Mouse (Mus musculus) retina, postnatal 1 day (tissue): ENCODE measurements around the gene Akap1.
"Not testable (repeated sequence)": the region's sequence is repeated elsewhere in the genome, so short reads cannot be mapped to it uniquely, and the experiment has no call there.

Experiments used
- DNase-seq: peaks from one replicate; pipeline ENCODE4 v3.0.0-alpha.2; 2012

Akap1 gene

DNA sequence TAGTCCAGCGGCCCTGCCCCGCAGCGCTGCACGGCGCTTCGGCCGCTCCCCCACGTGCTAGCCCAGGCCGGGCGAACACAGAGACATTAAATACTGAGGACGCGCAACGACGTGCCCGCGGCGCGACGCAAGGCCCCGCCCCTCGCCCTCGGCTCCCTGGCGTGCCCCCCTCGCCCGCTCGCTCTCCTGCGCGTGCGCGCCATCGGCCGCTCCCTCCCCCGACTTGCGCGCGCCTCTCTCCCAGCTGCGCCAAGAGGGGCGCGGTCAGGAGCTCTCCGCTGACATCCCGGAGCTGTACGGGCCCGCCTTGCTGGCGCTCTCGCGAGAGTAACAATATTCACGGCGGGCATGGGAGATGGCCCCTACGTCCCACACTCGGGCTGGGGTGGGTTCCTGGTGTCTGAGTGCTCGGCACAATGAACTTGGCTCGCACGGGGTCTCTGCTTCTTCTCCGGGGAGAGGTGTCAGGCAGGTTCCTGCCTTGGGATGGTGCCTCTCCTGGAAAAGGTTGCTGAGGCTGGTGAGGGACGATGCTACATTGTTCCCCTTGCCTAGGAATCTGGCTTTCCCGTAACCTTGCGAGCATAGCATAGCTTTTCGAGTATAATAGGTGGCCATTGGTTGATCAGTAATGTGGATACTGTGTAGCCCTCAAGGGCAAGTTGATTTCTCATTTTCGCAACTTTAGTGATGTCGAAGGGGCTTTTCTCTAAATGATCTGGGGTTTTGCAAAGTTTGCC lies at the start of gene Akap1:
Akap1 (minus strand) TSS at position 129 of the 740 bp plus-strand sequence.
- DNase-seq, result peak; percentile 98

GRCm38 (mm10) chr11:88909388-88910036 lies 45.1 kb upstream of the Akap1 start:
- no peak for DNase-seq

DNA sequence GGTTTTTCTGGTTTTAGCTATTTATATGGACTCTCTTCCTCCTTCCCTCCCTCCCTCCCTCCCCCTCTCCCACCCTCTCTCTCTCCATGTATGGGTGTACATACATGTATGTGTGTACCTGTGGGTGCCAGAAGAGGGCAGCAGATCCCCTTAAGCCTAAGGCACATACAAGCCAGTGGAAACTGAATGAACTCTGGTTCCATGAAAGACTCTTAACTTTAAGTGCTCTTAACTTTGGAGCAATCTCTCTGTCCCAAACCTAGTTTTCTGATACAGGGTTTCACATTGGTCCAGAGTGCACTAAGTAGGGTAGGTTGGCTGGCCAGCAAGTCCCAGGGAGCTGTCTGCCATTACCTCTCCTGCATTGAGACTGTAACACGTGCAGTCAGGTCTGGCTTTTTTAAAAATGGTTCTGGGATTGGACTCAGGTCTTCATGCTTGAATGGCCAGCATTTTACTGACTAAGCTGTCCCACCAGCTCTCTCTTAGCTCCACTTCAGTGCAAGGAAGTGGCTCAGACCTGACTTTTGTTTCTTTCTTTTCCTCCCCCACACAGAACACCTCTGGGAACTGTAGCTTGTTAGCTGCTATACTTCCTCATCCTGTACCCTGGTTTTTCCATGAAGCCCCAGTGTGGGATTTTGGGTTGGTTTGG lies 44.3 kb upstream of the Akap1 start:
- DNase-seq, result peak; percentile 74

DNA sequence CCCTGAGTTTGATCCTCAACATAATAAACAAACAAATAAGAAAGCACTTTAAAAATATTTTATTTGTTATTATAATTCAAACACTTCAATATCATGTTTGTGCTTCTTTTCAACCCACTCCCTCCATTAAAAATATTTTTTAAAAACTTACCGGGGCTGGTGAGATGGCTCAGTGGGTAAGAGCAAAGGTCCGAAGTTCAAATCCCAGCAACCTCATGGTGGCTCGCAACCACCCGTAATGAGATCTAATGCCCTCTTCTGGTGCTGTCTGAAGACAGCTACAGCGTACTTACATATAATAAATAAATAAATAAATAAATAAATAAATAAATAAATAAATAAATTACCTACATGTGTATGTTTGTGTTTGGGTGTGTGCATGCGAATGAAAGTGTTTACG lies 43.5 kb upstream of the Akap1 start:
- DNase-seq, result no peak

DNA sequence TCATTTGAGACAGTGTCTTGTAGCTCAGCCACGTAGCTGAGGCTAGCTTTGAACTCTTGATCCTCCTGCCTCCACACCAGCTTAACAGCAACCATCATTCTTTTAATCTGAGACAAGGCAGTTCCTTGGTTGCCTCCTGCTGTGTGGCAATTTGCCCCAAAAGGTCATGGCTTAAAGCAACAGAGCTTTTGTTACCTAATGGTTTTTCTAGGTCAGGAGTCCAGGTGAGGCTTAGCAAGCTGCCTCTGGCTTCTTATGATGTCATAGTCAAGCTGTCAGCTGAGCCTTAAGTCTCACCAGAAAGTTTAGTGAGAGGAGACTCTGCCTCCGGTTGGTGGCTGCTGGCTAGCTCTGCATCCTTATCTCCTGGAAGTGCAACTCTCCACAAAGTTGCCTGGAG lies 41.2 kb upstream of the Akap1 start:
- peak; percentile 14 for DNase-seq

GRCm38 (mm10) chr11:88904080-88904479 lies 39.7 kb upstream of the Akap1 start:
- no peak for DNase-seq

- DNase-seq, result no peak
Observed at GRCm38 (mm10) chr11:88902762-88903161, 38.4 kb upstream of the Akap1 start.

DNA sequence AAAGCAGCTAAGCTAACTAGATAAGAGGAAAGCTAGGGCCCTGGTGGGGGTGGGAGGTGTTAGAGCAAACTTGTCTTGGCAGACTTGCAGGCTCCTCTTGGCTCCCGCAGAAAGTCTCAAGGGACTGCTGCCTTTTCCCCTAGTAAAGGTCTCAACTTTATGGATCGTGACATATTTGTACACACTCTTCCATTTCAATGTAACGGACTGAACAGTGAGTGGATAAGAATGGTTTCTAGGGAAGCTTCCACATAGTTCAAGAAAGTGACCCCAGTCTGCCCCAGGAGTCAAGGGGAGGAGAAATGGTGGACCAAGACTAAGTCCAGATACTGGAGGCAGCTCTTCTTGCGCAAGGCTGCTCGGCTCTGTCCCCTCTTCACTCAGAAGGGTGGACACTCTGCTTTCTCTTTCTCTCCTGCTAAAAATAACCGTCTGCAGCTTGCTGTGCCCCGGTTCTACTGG lies 37.0 kb upstream of the Akap1 start:
- DNase-seq, result no peak

DNA sequence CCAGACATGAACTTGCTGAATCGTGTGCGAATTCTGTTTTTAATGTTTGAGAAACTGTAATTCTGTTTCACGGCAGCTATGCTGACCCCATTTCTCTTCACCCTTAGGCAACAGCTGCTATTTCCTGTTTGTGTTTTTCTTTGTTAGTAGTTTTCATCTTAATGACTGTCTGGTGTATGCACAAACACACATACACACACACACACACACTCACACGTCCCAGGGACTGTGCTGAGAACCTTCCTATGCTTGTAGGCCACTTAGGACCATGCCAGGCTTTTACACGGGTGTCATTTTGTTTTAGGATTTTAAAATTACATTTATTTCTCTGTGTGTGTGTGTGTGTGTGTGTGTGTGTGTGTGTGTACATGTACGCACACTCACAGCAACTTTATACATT lies 35.2 kb upstream of the Akap1 start:
- DNase-seq, result no peak

GRCm38 (mm10) chr11:88898380-88898763 lies 34.0 kb upstream of the Akap1 start:
- no peak for DNase-seq

GRCm38 (mm10) chr11:88897624-88898379 lies 33.4 kb upstream of the Akap1 start:
- DNase-seq, result no peak

GRCm38 (mm10) chr11:88895800-88896232 lies 31.4 kb upstream of the Akap1 start:
- DNase-seq, result not testable (repeated sequence)

DNA sequence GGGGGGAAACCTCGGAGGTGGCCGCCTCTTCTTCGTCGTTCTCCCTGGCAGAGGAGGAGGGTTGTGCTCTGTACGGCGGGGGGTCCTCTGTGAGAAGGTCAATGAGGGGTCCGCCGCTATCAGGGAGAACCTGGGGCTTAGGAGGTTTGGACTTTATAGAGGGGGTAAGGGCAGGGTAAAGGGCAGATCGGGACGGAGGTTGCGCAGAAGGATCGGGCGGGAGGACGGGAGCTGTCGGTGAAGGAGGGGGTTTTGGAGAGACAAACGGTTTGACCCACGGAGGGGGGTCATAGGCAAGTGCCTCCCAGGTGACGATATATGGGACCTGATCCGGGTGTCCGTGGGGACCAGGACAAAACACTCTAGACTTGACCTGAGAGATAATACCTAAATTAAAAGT lies 30.8 kb upstream of the Akap1 start:
- DNase-seq, result not testable (repeated sequence)

DNA sequence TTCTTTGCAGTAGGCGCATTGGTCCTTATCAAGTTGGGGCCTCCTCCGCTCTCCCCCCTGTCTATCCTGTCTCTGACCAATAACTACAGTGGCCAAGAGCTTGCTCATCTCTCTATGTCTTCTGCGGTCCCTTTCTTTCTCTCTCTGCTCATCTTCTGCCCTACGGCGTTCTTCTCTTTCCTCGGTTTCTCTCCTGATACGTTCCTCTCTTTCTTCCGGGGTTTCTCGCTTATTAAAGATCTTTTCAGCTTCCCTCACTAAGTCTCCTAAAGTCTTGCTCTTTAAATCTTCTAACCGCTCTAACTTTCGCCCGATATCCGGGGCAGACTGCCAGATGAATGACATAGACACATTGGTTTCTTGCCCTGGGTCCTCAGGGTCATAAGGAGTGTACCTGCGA lies 29.9 kb upstream of the Akap1 start:
- DNase-seq, result not testable (repeated sequence)

DNA sequence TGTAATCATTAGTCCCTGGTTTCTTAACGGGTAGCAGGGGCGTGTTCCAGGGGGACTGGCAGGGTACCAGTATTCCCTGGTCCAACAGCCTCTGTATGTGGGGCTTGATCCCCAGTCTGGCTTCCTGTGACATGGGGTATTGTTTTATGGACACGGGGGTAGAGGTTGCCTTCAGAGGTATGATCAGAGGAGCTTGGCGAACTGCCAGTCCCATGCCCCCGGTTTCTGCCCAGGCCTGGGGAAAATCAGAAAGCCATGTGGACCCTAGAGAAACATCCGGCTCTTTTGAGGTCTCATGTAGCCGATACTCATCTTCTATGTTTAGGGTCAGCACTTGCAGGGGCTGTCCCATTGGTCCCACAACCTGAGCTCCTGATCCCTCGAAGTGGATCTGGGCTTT lies 29.1 kb upstream of the Akap1 start:
- not testable (repeated sequence) for DNase-seq

- DNase-seq, result not testable (repeated sequence)
Observed at GRCm38 (mm10) chr11:88892789-88893188, 28.4 kb upstream of the Akap1 start.

DNA sequence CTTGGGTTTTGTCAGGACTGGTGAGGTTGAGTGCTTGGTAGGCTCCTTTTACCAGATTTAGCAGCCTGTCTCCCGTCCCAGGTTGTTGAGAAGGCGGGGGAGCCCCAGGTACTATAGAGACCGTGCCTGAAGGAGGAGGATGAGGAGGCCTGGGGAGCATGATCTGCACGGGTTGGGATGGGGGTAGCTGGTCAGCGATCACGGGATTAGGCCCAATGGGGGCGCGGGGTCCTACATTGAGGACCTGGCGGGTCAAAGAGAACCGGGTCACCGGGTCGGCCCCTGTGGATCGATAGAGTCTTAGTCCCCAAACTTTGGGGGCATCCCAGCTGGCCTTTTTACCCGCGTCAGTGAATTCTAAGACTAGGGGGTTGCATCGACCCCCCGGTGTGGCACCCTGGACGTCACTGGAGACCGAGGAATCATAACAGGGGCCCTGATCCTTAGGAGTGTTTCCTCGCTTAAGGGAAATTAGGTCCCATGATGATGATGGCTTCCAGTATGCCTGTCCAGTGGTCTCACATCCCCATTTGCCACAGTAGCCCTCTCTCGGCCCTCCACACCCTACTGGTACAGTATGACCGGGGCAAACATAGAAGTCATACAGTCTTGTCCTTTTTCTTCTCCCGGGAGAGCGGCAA lies 27.7 kb upstream of the Akap1 start:
- not testable (repeated sequence) for DNase-seq

DNA sequence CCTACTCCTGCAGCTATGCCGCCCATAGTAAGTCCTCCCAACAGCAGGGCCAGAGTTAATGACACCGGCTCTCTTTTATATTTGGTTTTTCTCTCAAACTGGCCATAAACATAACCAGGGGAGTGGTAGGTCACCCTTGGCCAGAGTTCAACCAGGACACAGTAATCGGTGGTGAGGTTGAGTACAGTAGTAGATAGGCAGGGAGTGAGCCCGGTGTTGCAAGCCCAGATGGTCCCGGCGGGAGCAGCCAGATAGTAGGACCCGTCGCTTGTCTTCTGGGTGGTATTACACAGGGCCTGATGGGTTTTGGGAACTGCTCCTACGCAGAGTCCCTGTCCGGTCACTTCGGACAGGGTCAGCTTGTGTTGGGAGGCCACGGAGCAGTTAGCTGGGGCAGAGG lies 27.1 kb upstream of the Akap1 start:
- not testable (repeated sequence) for DNase-seq

GRCm38 (mm10) chr11:88890904-88891303 lies 26.5 kb upstream of the Akap1 start:
- not testable (repeated sequence) for DNase-seq

- no peak for DNase-seq
Observed at GRCm38 (mm10) chr11:88888996-88889395, 24.6 kb upstream of the Akap1 start.

DNA sequence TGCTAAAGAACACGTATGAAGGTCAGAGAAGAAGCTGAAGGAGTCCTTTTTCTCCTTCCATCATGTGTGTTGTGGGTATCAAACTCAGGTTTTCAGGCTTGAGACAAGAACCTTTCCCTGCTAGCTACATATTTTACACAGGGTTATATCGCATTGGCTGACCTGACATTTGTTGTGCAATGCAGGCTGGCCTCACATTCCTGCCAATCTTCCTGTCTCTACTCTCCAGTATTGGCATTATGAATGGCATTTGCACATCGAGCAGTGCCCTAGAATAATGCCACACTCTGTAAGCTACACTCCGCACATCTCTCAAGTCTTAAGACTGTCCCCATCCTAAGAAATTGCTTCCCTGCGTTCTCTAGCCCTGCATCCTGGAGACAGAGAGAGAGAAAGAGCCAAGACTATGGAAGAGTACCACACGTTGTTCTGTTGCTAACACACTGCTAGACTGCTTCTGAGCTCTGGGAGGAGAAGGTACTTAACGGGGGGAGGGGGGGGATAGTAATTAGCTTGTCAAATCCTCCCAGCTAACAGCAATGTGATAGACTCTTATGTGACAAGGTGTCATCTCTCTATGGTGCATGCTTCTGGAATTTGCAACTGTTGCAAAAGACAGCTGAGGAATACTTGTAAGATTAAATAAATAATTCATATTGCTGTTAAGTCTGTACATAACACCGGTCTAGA lies 20.1 kb upstream of the Akap1 start:
- DNase-seq, result peak; percentile 52

DNA sequence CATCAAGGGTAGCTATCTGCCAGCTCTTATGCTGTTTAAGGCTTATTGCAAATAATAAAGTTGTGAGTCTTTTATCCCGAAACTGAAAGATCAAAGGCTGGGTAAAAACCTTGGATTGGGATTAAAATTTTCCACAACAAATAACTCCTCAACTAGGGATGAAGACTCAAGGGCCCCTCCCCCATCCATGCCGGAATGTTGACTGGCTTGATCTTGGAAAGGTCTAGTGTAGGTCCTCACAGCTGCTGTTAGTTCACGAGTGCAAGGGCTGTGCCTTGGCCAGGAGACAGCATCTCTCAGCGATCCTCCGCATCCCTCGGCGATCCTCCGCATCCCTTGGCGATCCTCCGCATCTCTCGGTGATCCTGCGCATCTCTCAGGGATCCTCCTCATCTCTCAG lies 13.6 kb upstream of the Akap1 start:
- no peak for DNase-seq
